Mouse (Mus musculus) megakaryocyte progenitor cell, adult 5-6 weeks (primary cell): Measurements from ENCODE around the gene Sytl3. TPM values are rescaled to one million over a fixed set of nuclear protein-coding genes. Genes with fewer than 3 reads are reported as not detected.

Experiments used
- ATAC-seq: replicated peaks from 2 replicates; pipeline ENCODE4 v1.8.0; 2016; ENCODE audit warnings: mild to moderate bottlenecking, moderate TSS enrichment, inconsistent platforms; ENCODE audit not compliant: poor library complexity
- total RNA-seq, 2 experiments: library from RNA; stranded (forward) in 1 of 2; stranded (reverse) in 1 of 2; fragments of 157-497, 149-512 nt in 1 of 2; fragments of 200-1000 nt in 1 of 2; gene quantifications; 2 replicates each; pipeline versions ENCODE4 v1.2.3 to v1.2.4; 2015 to 2017

The Sytl3 gene
- total RNA-seq, 2 experiments from 2014 or later: 0.30 TPM; not detected in 1

- ATAC-seq: no peak
These were observed 116.8 kb downstream of the Sytl3 start for GRCm38 (mm10) chr17:6775671-6776070.

- no peak for ATAC-seq
These were observed 117.2 kb downstream of the Sytl3 start for GRCm38 (mm10) chr17:6776123-6776522.

- ATAC-seq: no peak
These were observed 117.7 kb downstream of the Sytl3 start for GRCm38 (mm10) chr17:6776576-6776975.

- ATAC-seq: no peak
These were observed 118.2 kb downstream of the Sytl3 start for GRCm38 (mm10) chr17:6777061-6777460.

GRCm38 (mm10) chr17:6777629-6778331, 118.9 kb downstream of the Sytl3 start:
- no peak for ATAC-seq

GRCm38 (mm10) chr17:6778332-6778683, 119.4 kb downstream of the Sytl3 start:
- peak; percentile 51 for ATAC-seq

GRCm38 (mm10) chr17:6778771-6779509, 120.0 kb downstream of the Sytl3 start:
- peak; percentile 11; the same call in 1 of the 2 replicates for ATAC-seq

GRCm38 (mm10) chr17:6779632-6780031, 120.7 kb downstream of the Sytl3 start:
- no peak for ATAC-seq

- no peak for ATAC-seq
These were observed 121.7 kb downstream of the Sytl3 start for GRCm38 (mm10) chr17:6780521-6781115.

- no peak for ATAC-seq
These were observed 122.4 kb downstream of the Sytl3 start for GRCm38 (mm10) chr17:6781273-6781672.

GRCm38 (mm10) chr17:6782033-6782526, 123.2 kb downstream of the Sytl3 start:
- ATAC-seq: peak; percentile 17

- ATAC-seq: peak; percentile 72
These were observed 123.7 kb downstream of the Sytl3 start, which contains the start of gene Ezr for GRCm38 (mm10) chr17:6782611-6783005. Gene Ezr (minus strand): TSS chr17:6782784.

- peak; percentile 26 for ATAC-seq
These were observed 124.2 kb downstream of the Sytl3 start for GRCm38 (mm10) chr17:6783006-6783661.

GRCm38 (mm10) chr17:6783756-6784357, 125.0 kb downstream of the Sytl3 start:
- no peak for ATAC-seq

- ATAC-seq: no peak
These were observed 128.3 kb downstream of the Sytl3 start for GRCm38 (mm10) chr17:6787241-6787640.

Other genes with a start within 250 kb of the Sytl3 start
- gene Dynlt1b, start 229.0 kb upstream of the Sytl3 start, total RNA-seq (2015): 110 and 112 TPM in 2 replicates
- 133 and 134 TPM in 2 replicates for gene Dynlt1b, start 229.0 kb upstream of the Sytl3 start, total RNA-seq (2017)
- 3.9 and 4.7 TPM in 2 replicates for gene Dynlt1c, start 57.4 kb upstream of the Sytl3 start, total RNA-seq (2015)
- 2.4 and 8.0 TPM in 2 replicates for gene Dynlt1c, start 57.4 kb upstream of the Sytl3 start, total RNA-seq (2017)
- 140 and 153 TPM in 2 replicates for gene Dynlt1f, start 3.2 kb upstream of the Sytl3 start, total RNA-seq (2015)
- gene Dynlt1f, start 3.2 kb upstream of the Sytl3 start, total RNA-seq (2017): 129 and 141 TPM in 2 replicates
- 43.8 and 45.3 TPM in 2 replicates for gene Ezr, start 123.7 kb downstream of the Sytl3 start, total RNA-seq (2015)
- 118 and 129 TPM in 2 replicates for gene Ezr, start 123.7 kb downstream of the Sytl3 start, total RNA-seq (2017)